Mouse (Mus musculus) liver, postnatal 0 days (tissue): ENCODE measurements at regions not wholly inside any gene's neighbourhood (a gene's known extent, or its start where the extent isn't known, plus 50 kb on each side); places are given as distances from the start of the nearest gene placed in this dataset.

Experiments used
- ATAC-seq: fragments of 200-750 bp; cut with Nextera tagmentation; 2 replicates; pipeline ENCODE4 v1.8.0; 2017; ENCODE audit warnings: mild to moderate bottlenecking, moderate library complexity
- DNase-seq: peaks from one replicate; pipeline ENCODE4 v3.0.0-alpha.2; 2016
- H3K27ac ChIP-seq: fragments of 300-500 bp; sonication (generic); 2 replicates; pipeline ENCODE4 v1.5.1; 2014; ENCODE audit warnings: antibody characterized with exemption, moderate library complexity, mild to moderate bottlenecking, low read depth
- H3K27me3 ChIP-seq: fragments of 300-500 bp; sonication (generic); 2 replicates; pipeline ENCODE4 v1.6.1; 2014; ENCODE audit warnings: low read length, control low read depth, mixed read lengths; ENCODE audit not compliant: insufficient read depth
- H3K36me3 ChIP-seq: fragments of 300-500 bp; sonication (generic); replicated peaks from 2 replicates; pipeline ENCODE4 v1.6.1; 2014; ENCODE audit warnings: mild to moderate bottlenecking, control low read depth, low read length, moderate library complexity, mixed read lengths; ENCODE audit not compliant: insufficient read depth
- H3K4me1 ChIP-seq: fragments of 300-500 bp; sonication (generic); 2 replicates; pipeline ENCODE4 v1.6.1; 2014; ENCODE audit warnings: antibody characterized with exemption, mild to moderate bottlenecking, control low read depth; ENCODE audit not compliant: insufficient read depth
- H3K4me2 ChIP-seq: fragments of 300-500 bp; sonication (generic); 2 replicates; pipeline ENCODE4 v1.6.1; 2014; ENCODE audit warnings: low read depth, mild to moderate bottlenecking, low read length, moderate library complexity, mixed read lengths
- H3K4me3 ChIP-seq: fragments of 300-500 bp; sonication (generic); 2 replicates; pipeline ENCODE4 v1.5.1; 2014; ENCODE audit warnings: low read depth, low read length
- H3K9ac ChIP-seq: fragments of 300-500 bp; sonication (generic); replicated peaks from 2 replicates; pipeline ENCODE4 v1.6.1; 2014; ENCODE audit warnings: mild to moderate bottlenecking, moderate library complexity
- H3K9me3 ChIP-seq: fragments of 300-500 bp; sonication (generic); 2 replicates; pipeline ENCODE4 v1.6.1; 2016; ENCODE audit warnings: mild to moderate bottlenecking, control low read depth, low read length, mixed read lengths
- CTCF ChIP-seq: sonication (generic); IDR thresholded peaks from 2 replicates; pipeline ENCODE4 v1.5.1; 2016; ENCODE audit warnings: antibody characterized with exemption, low read depth
- EP300 ChIP-seq: IDR thresholded peaks from 2 replicates; pipeline ENCODE4 v1.6.1; 2016; ENCODE audit warnings: antibody characterized with exemption, low read depth, mild to moderate bottlenecking
- WGBS: fragments of 180-500 bp; shearing (Covaris S2); extraction: QIAGEN DNeasy Blood & Tissue Kit; methylation state at CpG from one replicate; pipeline ENCODE4 v1.1.7; 2014; ENCODE audit not compliant: insufficient replicate concordance; 5-methylcytosine and 5-hydroxymethylcytosine counted together

- DNase-seq (no peak), ATAC-seq (no peak)
- Histone ChIP-seq H3K4me1 (no peaks in the 10 kb centered on the region), H3K36me3 (no peaks in the 10 kb centered on the region), H3K27me3 (no peaks in the 10 kb centered on the region), H3K27ac (no peak overlapping the region), H3K9ac (no peak overlapping the region), H3K4me2 (no peak overlapping the region), H3K9me3 (no peaks in the 10 kb centered on the region), H3K4me3 (no peak overlapping the region)
- TF ChIP-seq EP300 = no peak
- TF ChIP-seq CTCF = no peak
- WGBS = 81% methylated on average over 4 of the region's 4 CpGs
Measured at GRCm38 (mm10) chr13:11331991-11332390, 774.8 kb downstream of the Ryr2 start.

GRCm38 (mm10) chr13:11308716-11309115, 798.0 kb downstream of the Ryr2 start:
- H3K9me3 ChIP-seq = no peaks in the 10 kb centered on the region
- no peak overlapping the region for H3K4me3 ChIP-seq
- no peak overlapping the region for H3K4me2 ChIP-seq
- no peak for DNase-seq
- no peak for ATAC-seq
- H3K4me1 ChIP-seq = no peaks in the 10 kb centered on the region
- WGBS = 79% methylated on average over 2 of the region's 2 CpGs
- H3K36me3 ChIP-seq = no peaks in the 10 kb centered on the region
- H3K27ac ChIP-seq = no peak overlapping the region
- TF ChIP-seq CTCF (no peak), EP300 (no peak)
- no peaks in the 10 kb centered on the region for H3K27me3 ChIP-seq
- H3K9ac ChIP-seq = no peak overlapping the region

- Histone ChIP-seq H3K4me1 (no peaks in the 10 kb centered on the region), H3K9ac (no peak overlapping the region), H3K36me3 (no peaks in the 10 kb centered on the region), H3K4me3 (no peak overlapping the region), H3K27me3 (no peaks in the 10 kb centered on the region), H3K27ac (no peak overlapping the region), H3K4me2 (no peak overlapping the region), H3K9me3 (no peaks in the 10 kb centered on the region)
- TF ChIP-seq CTCF (no peak), EP300 (no peak)
- DNase-seq (no peak), ATAC-seq (no peak)
- 67% methylated on average over 2 of the region's 2 CpGs for WGBS
Measured at GRCm38 (mm10) chr13:11295493-11295892, 811.3 kb downstream of the Ryr2 start.

GRCm38 (mm10) chr13:11294689-11295088, 812.1 kb downstream of the Ryr2 start:
- H3K27ac ChIP-seq = no peak overlapping the region
- ATAC-seq (no peak), DNase-seq (no peak)
- no peaks in the 10 kb centered on the region for H3K4me1 ChIP-seq
- WGBS = 23% methylated on average over 1 of the region's 1 CpGs
- H3K9me3 ChIP-seq = no peaks in the 10 kb centered on the region
- no peak overlapping the region for H3K4me3 ChIP-seq
- TF ChIP-seq CTCF = no peak
- TF ChIP-seq EP300 = no peak
- no peak overlapping the region for H3K4me2 ChIP-seq
- H3K9ac ChIP-seq = no peak overlapping the region
- H3K36me3 ChIP-seq = no peaks in the 10 kb centered on the region
- no peaks in the 10 kb centered on the region for H3K27me3 ChIP-seq

- H3K9ac ChIP-seq = no peak overlapping the region
- no peaks in the 10 kb centered on the region for H3K27me3 ChIP-seq
- H3K36me3 ChIP-seq = no peaks in the 10 kb centered on the region
- no peak for ATAC-seq
- H3K4me2 ChIP-seq = no peak overlapping the region
- no peak overlapping the region for H3K4me3 ChIP-seq
- H3K27ac ChIP-seq = no peak overlapping the region
- DNase-seq = no peak
- H3K9me3 ChIP-seq = no peaks in the 10 kb centered on the region
- no peaks in the 10 kb centered on the region for H3K4me1 ChIP-seq
- TF ChIP-seq EP300 = no peak
- no peak for TF ChIP-seq CTCF
Measured at GRCm38 (mm10) chr13:11293750-11294149, 813.0 kb downstream of the Ryr2 start.

GRCm38 (mm10) chr13:11273896-11274295, 832.8 kb downstream of the Ryr2 start:
- Histone ChIP-seq H3K27me3 (no peaks in the 10 kb centered on the region), H3K4me3 (no peak overlapping the region), H3K9ac (no peak overlapping the region), H3K9me3 (no peaks in the 10 kb centered on the region), H3K4me2 (no peak overlapping the region), H3K27ac (no peak overlapping the region), H3K4me1 (no peaks in the 10 kb centered on the region), H3K36me3 (no peaks in the 10 kb centered on the region)
- no peak for TF ChIP-seq CTCF
- no peak for TF ChIP-seq EP300
- WGBS = 52% methylated on average over 1 of the region's 1 CpGs
- ATAC-seq (no peak), DNase-seq (no peak)

GRCm38 (mm10) chr13:11268673-11269340, 837.9 kb downstream of the Ryr2 start:
- TF ChIP-seq EP300 = no peak
- TF ChIP-seq CTCF = no peak
- Histone ChIP-seq H3K4me3 (no peak overlapping the region), H3K27me3 (no peaks in the 10 kb centered on the region), H3K9ac (no peak overlapping the region), H3K4me2 (no peak overlapping the region), H3K36me3 (no peaks in the 10 kb centered on the region), H3K4me1 (no peaks in the 10 kb centered on the region), H3K9me3 (no peaks in the 10 kb centered on the region), H3K27ac (no peak overlapping the region)
- ATAC-seq = no peak
- 71% methylated on average over 5 of the region's 5 CpGs for WGBS
- DNase-seq = no peak
